Mouse (Mus musculus) natural killer cell, adult 2 months (primary cell): ENCODE measurements around the gene Phpt1.

Source experiments
- DNase-seq, 2 experiments: peaks; one replicate each; pipeline ENCODE4 v3.0.0; 2022; ENCODE audit warnings: low spot score in 2 of 2

Phpt1 gene

GRCm38 (mm10) chr2:25582466-25583119 lies 7.6 kb upstream of the Phpt1 start:
- no peak for DNase-seq

- no peak for DNase-seq
These were observed 6.9 kb upstream of the Phpt1 start for GRCm38 (mm10) chr2:25581901-25582301.

GRCm38 (mm10) chr2:25581294-25581864 lies 6.4 kb upstream of the Phpt1 start, which contains the start of gene Ajm1:
Gene Ajm1, minus strand, starts transcription at chr2:25581757.
- DNase-seq, result peak; percentile 55 to 74

- DNase-seq, result no peak
These were observed 5.6 kb upstream of the Phpt1 start for GRCm38 (mm10) chr2:25580621-25581101.

- DNase-seq, result peak; percentile 38 to 67
These were observed 4.9 kb upstream of the Phpt1 start for GRCm38 (mm10) chr2:25579737-25580460.

GRCm38 (mm10) chr2:25578796-25579736 lies 4.0 kb upstream of the Phpt1 start:
- DNase-seq, result no peak

GRCm38 (mm10) chr2:25577951-25578795 lies 3.1 kb upstream of the Phpt1 start:
- DNase-seq, result no peak

GRCm38 (mm10) chr2:25576965-25577891 lies 2.2 kb upstream of the Phpt1 start:
- no peak for DNase-seq

- DNase-seq, result no peak
These were observed 1.2 kb upstream of the Phpt1 start for GRCm38 (mm10) chr2:25576028-25576850.

GRCm38 (mm10) chr2:25575432-25576027 lies 506 bp upstream of the Phpt1 start:
- no peak for DNase-seq

- no peak for DNase-seq
These were observed 888 bp downstream of the Phpt1 start for GRCm38 (mm10) chr2:25574136-25574535.

GRCm38 (mm10) chr2:25573068-25573467 lies 2.0 kb downstream of the Phpt1 start:
- no peak for DNase-seq

- DNase-seq, result no peak
These were observed 3.8 kb downstream of the Phpt1 start for GRCm38 (mm10) chr2:25571221-25571620.

- no peak for DNase-seq
These were observed 5.7 kb downstream of the Phpt1 start for GRCm38 (mm10) chr2:25569323-25569722.

GRCm38 (mm10) chr2:25568473-25569019 lies 6.5 kb downstream of the Phpt1 start:
- DNase-seq, result no peak

- no peak for DNase-seq
These were observed 8.5 kb downstream of the Phpt1 start for GRCm38 (mm10) chr2:25566558-25566957.

GRCm38 (mm10) chr2:25565741-25566140 lies 9.3 kb downstream of the Phpt1 start:
- DNase-seq, result no peak

GRCm38 (mm10) chr2:25561946-25562345 lies 13.1 kb downstream of the Phpt1 start:
- DNase-seq, result no peak
